ENCODE assay signal across 19 mouse cellular contexts in genomic region chr2:67993421-67993820, GRCm38 (mm10).
DNase-seq lines count a peak whose midpoint lies in the region; TF ChIP-seq lines count a peak whose summit lies in the region.
"Had no signal": no experiment of that assay in that cellular context is flagged by ENCODE, and none has a peak within 500 bp of the region (broad histone marks: within the 10 kb centered on the region; RNA-seq: fewer than 3 reads in every experiment).

No protein-coding gene starts in this region.

- H3K4me1 ChIP-seq in kidney, adult 2 months (ENCODE audit: control insufficient read depth, insufficient read depth, low read length) = no peaks in the 10 kb centered on the region
- peaks cover 13% of the 10 kb centered on the region; the same call in 1 of the 2 replicates for H3K4me1 ChIP-seq in liver, adult 2 months (ENCODE audit: control insufficient read depth, insufficient read depth, low read length)

- TF ChIP-seq CTCF in kidney, adult 2 months (conservative IDR thresholded peaks at IDR 0.05; ENCODE audit: insufficient read depth, insufficient read length, low read depth, low read length) = no peak
- TF ChIP-seq CTCF in liver, adult 2 months (IDR thresholded peaks at IDR 0.05; ENCODE audit: low read depth, low read length) = no peak

- peak; percentile 68 for DNase-seq in kidney, adult 2 months
- DNase-seq in kidney, postnatal 10 days = no peak
- DNase-seq in kidney, adult 9 months = peak; percentile 47
- no peak for DNase-seq in kidney, postnatal 25 days
- DNase-seq in liver, adult 2 months (ENCODE audit: extremely low read depth, low read depth, low spot score) = peak; percentile 88
- no peak for DNase-seq in liver
- DNase-seq: adrenal gland, adult 2 months; adrenal gland, adult 8-10 months; adrenal gland, postnatal 10 days; adrenal gland, postnatal 14 days; adrenal gland, postnatal 25 days; adrenal gland, postnatal 36 days; B cell, adult 2 months; cerebellum, adult 11 months; cerebellum, adult 11-12 months; cerebellum, adult 18-20 months had no signal

- no peak overlapping the region for H3K9ac ChIP-seq in liver, adult 2 months (ENCODE audit: low read depth, low read length)

- no peaks in the 10 kb centered on the region for H3K27me3 ChIP-seq in kidney, adult 2 months (replicated peaks; ENCODE audit: control insufficient read depth, insufficient read depth, low read length)
- H3K27me3 ChIP-seq in liver, adult 2 months (ENCODE audit: control insufficient read depth, insufficient read depth, low read length) = no peaks in the 10 kb centered on the region
- H3K27me3 ChIP-seq: CH12.LX, Patski had no signal

- H3K36me3 ChIP-seq in kidney, adult 2 months (ENCODE audit: control insufficient read depth, insufficient read depth, low read length) = no peaks in the 10 kb centered on the region
- peaks cover 44% of the 10 kb centered on the region for H3K36me3 ChIP-seq in liver, adult 2 months (ENCODE audit: control insufficient read depth, insufficient read depth, low read length)
- H3K36me3 ChIP-seq: G1E had no signal

- 66% methylated on average over 1 of the region's 1 CpGs for WGBS in kidney, adult 2 months
- WGBS in liver, adult 2 months = 12% methylated on average over 1 of the region's 1 CpGs

- no peak overlapping the region for H3K4me3 ChIP-seq in kidney, adult 2 months (ENCODE audit: insufficient read depth, low read depth, low read length)
- H3K4me3 ChIP-seq in liver, adult 2 months (ENCODE audit: insufficient read depth, low read depth, low read length) = no peak overlapping the region

- peaks cover 7% of the 10 kb centered on the region; the same call in 1 of the 2 replicates for H3K79me2 ChIP-seq in liver, adult 2 months (ENCODE audit: control insufficient read depth, insufficient read depth, low read length)

- H3K27ac ChIP-seq in kidney, adult 2 months (ENCODE audit: insufficient read depth, low read depth, low read length) = no peak overlapping the region
- H3K27ac ChIP-seq in liver, adult 2 months (replicated peaks; ENCODE audit: insufficient read depth, low read depth, low read length) = no peak overlapping the region

- TF ChIP-seq POLR2A in kidney, adult 2 months (IDR thresholded peaks at IDR 0.05; ENCODE audit: low read depth, low read length) = no peak
- no peak for TF ChIP-seq POLR2A in liver, adult 2 months (IDR thresholded peaks at IDR 0.05; ENCODE audit: extremely low read depth, insufficient read depth, low read length)

Comparison
In these comparisons a context has a peak if more than half of its experiments do, and no peak if none do; other contexts are left out.
1. DNase-seq: peak in kidney, adult 2 months (single experiment), kidney, adult 9 months (single experiment) and liver, adult 2 months (single experiment); none in kidney, postnatal 10 days (single experiment), kidney, postnatal 25 days (0 of 2) and liver (single experiment).